Mouse (Mus musculus): ENCODE results near the gene Arl8b. TPM values are rescaled to one million over a fixed set of nuclear protein-coding genes. Genes with fewer than 3 reads are reported as not detected.

Gene Arl8b
- 61.6 and 67.1 TPM in 2 replicates for total RNA-seq (2017)

- ATAC-seq (replicated peaks in 1 of 2; ENCODE audit: insufficient read depth in 1 of 2, low FRiP score in 2 of 2, low TSS enrichment in 1 of 2, low read depth in 1 of 2, poor library complexity in 2 of 2, severe bottlenecking in 2 of 2): peak; percentile 76 to 78
Observed at GRCm38 (mm10) chr6:108782526-108783183, at the start of gene Arl8b. Gene Arl8b (plus strand): TSS chr6:108783099.

GRCm38 (mm10) chr6:108735910-108736750 lies 46.8 kb upstream of the Arl8b start:
- peak; percentile 78 to 87 for ATAC-seq (replicated peaks in 1 of 2; ENCODE audit: insufficient read depth in 1 of 2, low FRiP score in 2 of 2, low TSS enrichment in 1 of 2, low read depth in 1 of 2, poor library complexity in 2 of 2, severe bottlenecking in 2 of 2)

- ATAC-seq (replicated peaks in 1 of 2; ENCODE audit: insufficient read depth in 1 of 2, low FRiP score in 2 of 2, low TSS enrichment in 1 of 2, low read depth in 1 of 2, poor library complexity in 2 of 2, severe bottlenecking in 2 of 2): no peak
Observed at GRCm38 (mm10) chr6:108738463-108739203, 44.3 kb upstream of the Arl8b start.

- ATAC-seq (replicated peaks in 1 of 2; ENCODE audit: insufficient read depth in 1 of 2, low FRiP score in 2 of 2, low TSS enrichment in 1 of 2, low read depth in 1 of 2, poor library complexity in 2 of 2, severe bottlenecking in 2 of 2): no peak
Observed at GRCm38 (mm10) chr6:108740579-108740978, 42.3 kb upstream of the Arl8b start.

- no peak for ATAC-seq (replicated peaks in 1 of 2; ENCODE audit: insufficient read depth in 1 of 2, low FRiP score in 2 of 2, low TSS enrichment in 1 of 2, low read depth in 1 of 2, poor library complexity in 2 of 2, severe bottlenecking in 2 of 2)
Observed at GRCm38 (mm10) chr6:108743730-108744129, 39.2 kb upstream of the Arl8b start.

GRCm38 (mm10) chr6:108751324-108751723 lies 31.6 kb upstream of the Arl8b start:
- ATAC-seq (replicated peaks in 1 of 2; ENCODE audit: insufficient read depth in 1 of 2, low FRiP score in 2 of 2, low TSS enrichment in 1 of 2, low read depth in 1 of 2, poor library complexity in 2 of 2, severe bottlenecking in 2 of 2): no peak

GRCm38 (mm10) chr6:108752395-108752794 lies 30.5 kb upstream of the Arl8b start:
- no peak for ATAC-seq (replicated peaks in 1 of 2; ENCODE audit: insufficient read depth in 1 of 2, low FRiP score in 2 of 2, low TSS enrichment in 1 of 2, low read depth in 1 of 2, poor library complexity in 2 of 2, severe bottlenecking in 2 of 2)

- ATAC-seq (replicated peaks in 1 of 2; ENCODE audit: insufficient read depth in 1 of 2, low FRiP score in 2 of 2, low TSS enrichment in 1 of 2, low read depth in 1 of 2, poor library complexity in 2 of 2, severe bottlenecking in 2 of 2): peak in 1 of 2 experiments; percentile 56; a peak in 1 of 4 replicates
Observed at GRCm38 (mm10) chr6:108753536-108753935, 29.4 kb upstream of the Arl8b start.

GRCm38 (mm10) chr6:108754376-108754775 lies 28.5 kb upstream of the Arl8b start:
- no peak for ATAC-seq (replicated peaks in 1 of 2; ENCODE audit: insufficient read depth in 1 of 2, low FRiP score in 2 of 2, low TSS enrichment in 1 of 2, low read depth in 1 of 2, poor library complexity in 2 of 2, severe bottlenecking in 2 of 2)

GRCm38 (mm10) chr6:108755936-108756335 lies 27.0 kb upstream of the Arl8b start:
- peak in 1 of 2 experiments; percentile 27; a peak in 1 of 4 replicates for ATAC-seq (replicated peaks in 1 of 2; ENCODE audit: insufficient read depth in 1 of 2, low FRiP score in 2 of 2, low TSS enrichment in 1 of 2, low read depth in 1 of 2, poor library complexity in 2 of 2, severe bottlenecking in 2 of 2)

- peak in 1 of 2 experiments; percentile 25; a peak in 1 of 4 replicates for ATAC-seq (replicated peaks in 1 of 2; ENCODE audit: insufficient read depth in 1 of 2, low FRiP score in 2 of 2, low TSS enrichment in 1 of 2, low read depth in 1 of 2, poor library complexity in 2 of 2, severe bottlenecking in 2 of 2)
Observed at GRCm38 (mm10) chr6:108758997-108759697, 23.8 kb upstream of the Arl8b start.

- ATAC-seq (replicated peaks in 1 of 2; ENCODE audit: insufficient read depth in 1 of 2, low FRiP score in 2 of 2, low TSS enrichment in 1 of 2, low read depth in 1 of 2, poor library complexity in 2 of 2, severe bottlenecking in 2 of 2): no peak
Observed at GRCm38 (mm10) chr6:108759698-108760039, 23.2 kb upstream of the Arl8b start.

GRCm38 (mm10) chr6:108770880-108771279 lies 12.0 kb upstream of the Arl8b start:
- no peak for ATAC-seq (replicated peaks in 1 of 2; ENCODE audit: insufficient read depth in 1 of 2, low FRiP score in 2 of 2, low TSS enrichment in 1 of 2, low read depth in 1 of 2, poor library complexity in 2 of 2, severe bottlenecking in 2 of 2)

- ATAC-seq (replicated peaks in 1 of 2; ENCODE audit: insufficient read depth in 1 of 2, low FRiP score in 2 of 2, low TSS enrichment in 1 of 2, low read depth in 1 of 2, poor library complexity in 2 of 2, severe bottlenecking in 2 of 2): peak; percentile 96 to 99
Observed at GRCm38 (mm10) chr6:108772913-108773312, 10.0 kb upstream of the Arl8b start.

GRCm38 (mm10) chr6:108773480-108773879 lies 9.4 kb upstream of the Arl8b start:
- no peak for ATAC-seq (replicated peaks in 1 of 2; ENCODE audit: insufficient read depth in 1 of 2, low FRiP score in 2 of 2, low TSS enrichment in 1 of 2, low read depth in 1 of 2, poor library complexity in 2 of 2, severe bottlenecking in 2 of 2)

GRCm38 (mm10) chr6:108776274-108776673 lies 6.6 kb upstream of the Arl8b start:
- no peak for ATAC-seq (replicated peaks in 1 of 2; ENCODE audit: insufficient read depth in 1 of 2, low FRiP score in 2 of 2, low TSS enrichment in 1 of 2, low read depth in 1 of 2, poor library complexity in 2 of 2, severe bottlenecking in 2 of 2)

- no peak for ATAC-seq (replicated peaks in 1 of 2; ENCODE audit: insufficient read depth in 1 of 2, low FRiP score in 2 of 2, low TSS enrichment in 1 of 2, low read depth in 1 of 2, poor library complexity in 2 of 2, severe bottlenecking in 2 of 2)
Observed at GRCm38 (mm10) chr6:108777560-108778287, 5.2 kb upstream of the Arl8b start.
